Mouse (Mus musculus): ENCODE data around the gene Plekhm2. TPM values are rescaled to one million over a fixed set of nuclear protein-coding genes. Genes with fewer than 3 reads are reported as not detected.

The Plekhm2 gene
- total RNA-seq, 4 experiments from 2014 or later, result 113 to 133 (median 117) TPM

Other genes with a start within 250 kb of the Plekhm2 start
- 1 to 10 TPM in 1 of 4 experiments, under 1 TPM in 3; 0.33 to 1.5 (median 0.59) TPM for gene Clcnkb, start 248.9 kb downstream of the Plekhm2 start, total RNA-seq (2022)
- gene Hspb7, start 244.1 kb downstream of the Plekhm2 start, total RNA-seq (2022), result 1,000 to 10,000 TPM; 1,512 to 1,942 (median 1,609) TPM
- gene Srarp, start 228.8 kb downstream of the Plekhm2 start, total RNA-seq (2022), result 1 to 10 TPM in 1 of 4 experiments, under 1 TPM in 3; 0.82 to 1.5 (median 0.93) TPM
- gene Zbtb17, start 220.2 kb downstream of the Plekhm2 start, total RNA-seq (2022), result 10 to 100 TPM; 24.8 to 28.4 (median 26.5) TPM
- 10 to 100 TPM; 29.2 to 32.2 (median 30.1) TPM for gene Spen, start 126.3 kb downstream of the Plekhm2 start, total RNA-seq (2022)
- 100 to 1,000 TPM; 221 to 281 (median 251) TPM for gene Fblim1, start 58.8 kb downstream of the Plekhm2 start, total RNA-seq (2022)
- 10 to 100 TPM; 15.0 to 19.3 (median 16.5) TPM for gene Tmem82, start 46.3 kb downstream of the Plekhm2 start, total RNA-seq (2022)
- gene Slc25a34, start 41.1 kb downstream of the Plekhm2 start, total RNA-seq (2022), result 100 to 1,000 TPM; 124 to 157 (median 144) TPM
- 1 to 10 TPM in 2 of 4 experiments, not detected in 2; 1.2 to 4.0 TPM for gene Rsc1a1, start 20.7 kb upstream of the Plekhm2 start, total RNA-seq (2022)
- 10 to 100 TPM; 26.1 to 34.6 (median 29.1) TPM for gene Ddi2, start 58.5 kb upstream of the Plekhm2 start, total RNA-seq (2022)
- gene Agmat, start 81.8 kb upstream of the Plekhm2 start, total RNA-seq (2022), result under 1 TPM in 3 of 4 experiments, not detected in 1; 0.44 to 0.66 (median 0.63) TPM
- 10 to 100 TPM; 23.2 to 28.7 (median 25.0) TPM for gene Dnajc16, start 126.0 kb upstream of the Plekhm2 start, total RNA-seq (2022)
- 10 to 100 TPM in 2 of 4 experiments, 1 to 10 TPM in 2; 7.9 to 10.7 (median 10.0) TPM for gene Casp9, start 128.7 kb upstream of the Plekhm2 start, total RNA-seq (2022)
- gene Cela2a, start 161.3 kb upstream of the Plekhm2 start, total RNA-seq (2022), result 1 to 10 TPM in 1 of 4 experiments, not detected in 3; 1.0 TPM
- gene Ctrc, start 181.5 kb upstream of the Plekhm2 start, total RNA-seq (2022), result not detected
- 10 to 100 TPM; 18.1 to 21.4 (median 19.6) TPM for gene Efhd2, start 210.0 kb upstream of the Plekhm2 start, total RNA-seq (2022)

All from heart, adult 8-10 months (tissue).